Mouse (Mus musculus) stomach, postnatal 0 days (tissue): ENCODE data around the gene Trdmt1.

Experiments
- CTCF ChIP-seq: IDR thresholded peaks from 2 replicates; pipeline ENCODE4 v1.5.1; 2016; ENCODE audit warnings: antibody characterized with exemption, low read depth, mild to moderate bottlenecking, moderate library complexity
- EP300 ChIP-seq: optimal IDR thresholded peaks from 2 replicates; pipeline ENCODE3; 2016; ENCODE audit warnings: antibody characterized with exemption

DNA sequence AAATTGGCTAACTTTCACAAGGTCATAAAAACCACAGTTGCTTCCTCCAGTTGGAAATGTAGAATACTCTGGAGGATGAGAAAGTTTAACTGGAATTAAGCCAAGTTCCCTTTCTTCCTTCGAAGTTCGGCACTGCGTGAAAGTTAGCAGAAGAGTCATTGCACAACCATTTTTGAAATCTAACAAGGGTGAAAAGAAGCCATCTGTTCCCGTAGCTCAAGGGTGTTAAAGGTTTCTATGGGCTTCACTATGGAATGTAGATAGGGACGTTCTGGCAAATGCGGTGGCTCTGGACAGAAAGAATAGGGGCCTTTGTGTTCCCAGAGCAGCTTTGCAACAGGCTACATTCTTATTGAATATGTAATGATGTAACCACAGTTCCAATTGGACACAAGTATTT, 31.5 kb upstream of the Trdmt1 start:
- no peak for TF ChIP-seq CTCF
- no peak for TF ChIP-seq EP300
